Mouse (Mus musculus) liver, embryonic 13.5 days (tissue): ENCODE data around the gene Plekhh1. TPM values are rescaled to one million over a fixed set of nuclear protein-coding genes. Genes with fewer than 3 reads are reported as not detected.
A peak's percentile ranks its signal among the peaks of the same experiment; 100 is the strongest.
"Not testable (repeated sequence)": the region's sequence is repeated elsewhere in the genome, so short reads cannot be mapped to it uniquely, and the experiment has no call there.

ENCODE experiments used
- ATAC-seq: fragments of 200-750 bp; cut with Nextera tagmentation; 2 replicates; pipeline ENCODE4 v1.8.0; 2017; ENCODE audit warnings: low read depth, mild to moderate bottlenecking, moderate number of reproducible peaks, moderate library complexity
- DNase-seq: peaks from one replicate; pipeline ENCODE4 v3.0.0; 2022
- H3K27ac ChIP-seq: fragments of 300-500 bp; sonication (generic); 2 replicates; pipeline ENCODE4 v1.5.1; 2015; ENCODE audit warnings: moderate library complexity, mild to moderate bottlenecking, inconsistent platforms
- H3K27me3 ChIP-seq: fragments of 300-500 bp; sonication (generic); 2 replicates; pipeline ENCODE4 v1.6.1; 2015; ENCODE audit warnings: mild to moderate bottlenecking, inconsistent platforms
- H3K36me3 ChIP-seq: fragments of 300-500 bp; sonication (generic); 2 replicates; pipeline ENCODE4 v1.6.1; 2015; ENCODE audit warnings: mild to moderate bottlenecking, inconsistent platforms
- H3K4me1 ChIP-seq: fragments of 300-500 bp; sonication (generic); replicated peaks from 2 replicates; pipeline ENCODE4 v1.6.1; 2015; ENCODE audit warnings: inconsistent platforms
- H3K4me2 ChIP-seq: fragments of 300-500 bp; sonication (generic); 2 replicates; pipeline ENCODE4 v1.6.1; 2015; ENCODE audit warnings: inconsistent platforms, mild to moderate bottlenecking, moderate library complexity
- H3K4me3 ChIP-seq: fragments of 300-500 bp; sonication (generic); replicated peaks from 2 replicates; pipeline ENCODE4 v1.5.1; 2015; ENCODE audit warnings: mild to moderate bottlenecking, inconsistent platforms
- H3K9ac ChIP-seq: fragments of 300-500 bp; sonication (generic); 2 replicates; pipeline ENCODE4 v1.6.1; 2015; ENCODE audit warnings: mild to moderate bottlenecking, inconsistent platforms
- H3K9me3 ChIP-seq: fragments of 300-500 bp; sonication (generic); replicated peaks from 2 replicates; pipeline ENCODE4 v1.6.1; 2016; ENCODE audit warnings: inconsistent platforms
- WGBS: fragments of 180-500 bp; shearing (Covaris S2); methylation state at CpG from one replicate; pipeline ENCODE4 v1.1.7; 2015; ENCODE audit not compliant: insufficient replicate concordance; 5-methylcytosine and 5-hydroxymethylcytosine counted together
- polyA plus RNA-seq: library from polyadenylated mRNA; unstranded; fragments of >200 nt; fragmentation: Nextera tagmentation; extraction: Ambion mirVana; gene quantifications from 2 replicates; pipeline ENCODE4 v1.2.1, GENCODE M21; 2015

Gene Plekhh1
- polyA plus RNA-seq, 1 experiment from 2014 or later: 0.13 TPM

- Histone ChIP-seq H3K4me1 (peaks cover 38% of the 10 kb centered on the region), H3K36me3 (no peaks in the 10 kb centered on the region), H3K27ac (no peak overlapping the region), H3K4me2 (no peak overlapping the region), H3K27me3 (peaks cover 47% of the 10 kb centered on the region), H3K4me3 (no peak overlapping the region), H3K9me3 (no peaks in the 10 kb centered on the region), H3K9ac (no peak overlapping the region)
- no peak for ATAC-seq
- WGBS: 51% methylated on average over 3 of the region's 3 CpGs
- no peak for DNase-seq
Measured at GRCm38 (mm10) chr12:79002978-79003377, 26.0 kb upstream of the Plekhh1 start.

- H3K4me2 ChIP-seq: no peak overlapping the region
- H3K27me3 ChIP-seq: peaks cover 53% of the 10 kb centered on the region
- H3K36me3 ChIP-seq: no peaks in the 10 kb centered on the region
- H3K4me1 ChIP-seq: peaks cover 32% of the 10 kb centered on the region
- no peak for ATAC-seq
- no peak overlapping the region for H3K4me3 ChIP-seq
- no peaks in the 10 kb centered on the region for H3K9me3 ChIP-seq
- H3K9ac ChIP-seq: no peak overlapping the region
- no peak for DNase-seq
- no peak overlapping the region for H3K27ac ChIP-seq
- WGBS: 85% methylated on average over 5 of the region's 5 CpGs
Measured at GRCm38 (mm10) chr12:79005456-79005855, 23.5 kb upstream of the Plekhh1 start.

- 34% methylated on average over 9 of the region's 9 CpGs for WGBS
Measured at GRCm38 (mm10) chr12:79006076-79006475, 22.9 kb upstream of the Plekhh1 start.

GRCm38 (mm10) chr12:79006478-79007125 is 22.4 kb upstream of the Plekhh1 start:
- no peak overlapping the region for H3K27ac ChIP-seq

More at GRCm38 (mm10) chr12:79006076-79006475, 22.9 kb upstream of the Plekhh1 start:
- Histone ChIP-seq H3K27me3 (peaks cover 53% of the 10 kb centered on the region), H3K27ac (no peak overlapping the region), H3K4me2 (peak overlapping the region; percentile 90), H3K4me1 (peaks cover 27% of the 10 kb centered on the region), H3K9me3 (no peaks in the 10 kb centered on the region), H3K4me3 (peak overlapping the region; percentile 80), H3K9ac (peak overlapping the region; percentile 70; the same call in 1 of the 2 replicates), H3K36me3 (no peaks in the 10 kb centered on the region)
- DNase-seq (no peak), ATAC-seq (no peak)

GRCm38 (mm10) chr12:79007126-79007753 is 21.7 kb upstream of the Plekhh1 start, which contains the start of gene Tmem229b:
Tmem229b (minus strand) TSS chr12:79007627.
- no peak within 1 kb of the TSS for H3K27ac ChIP-seq
- ATAC-seq: peak; percentile 52
- peak; percentile 17 for DNase-seq

More at GRCm38 (mm10) chr12:79006478-79007125, 22.4 kb upstream of the Plekhh1 start:
- Histone ChIP-seq H3K9me3 (no peaks in the 10 kb centered on the region), H3K4me1 (peaks cover 25% of the 10 kb centered on the region), H3K36me3 (no peaks in the 10 kb centered on the region), H3K27me3 (peaks cover 53% of the 10 kb centered on the region), H3K9ac (peak overlapping the region; percentile 70), H3K4me2 (peak overlapping the region; percentile 90), H3K4me3 (peak overlapping the region; percentile 80)
- WGBS: under 1% methylated on average over 50 of the region's 53 CpGs
- peak; percentile 21 for DNase-seq
- ATAC-seq: peak; percentile 52; the same call in 1 of the 2 replicates

GRCm38 (mm10) chr12:79010569-79010968 is 18.4 kb upstream of the Plekhh1 start:
- ATAC-seq (no peak), DNase-seq (no peak)
- peaks cover 12% of the 10 kb centered on the region for H3K4me1 ChIP-seq
- H3K36me3 ChIP-seq: no peaks in the 10 kb centered on the region
- no peak overlapping the region for H3K9ac ChIP-seq
- H3K27ac ChIP-seq: no peak overlapping the region
- H3K27me3 ChIP-seq: peaks cover 29% of the 10 kb centered on the region
- 59% methylated on average over 3 of the region's 3 CpGs for WGBS
- no peaks in the 10 kb centered on the region for H3K9me3 ChIP-seq
- H3K4me3 ChIP-seq: no peak overlapping the region
- no peak overlapping the region for H3K4me2 ChIP-seq

More at GRCm38 (mm10) chr12:79007126-79007753, 21.7 kb upstream of the Plekhh1 start, which contains the start of gene Tmem229b:
- H3K9ac ChIP-seq: peak within 1 kb of the TSS; percentile 70
- H3K4me1 ChIP-seq: peaks cover 23% of the 10 kb centered on the region
- peak within 1 kb of the TSS; percentile 90 for H3K4me2 ChIP-seq
- H3K36me3 ChIP-seq: no peaks in the 10 kb centered on the region
- H3K4me3 ChIP-seq: peak within 1 kb of the TSS; percentile 80
- WGBS: 3% methylated on average over 39 of the region's 49 CpGs
- no peaks in the 10 kb centered on the region for H3K9me3 ChIP-seq
- peaks cover 53% of the 10 kb centered on the region for H3K27me3 ChIP-seq

GRCm38 (mm10) chr12:79016109-79016508 is 12.9 kb upstream of the Plekhh1 start:
- DNase-seq: no peak
- H3K27me3 ChIP-seq: no peaks in the 10 kb centered on the region
- no peaks in the 10 kb centered on the region for H3K36me3 ChIP-seq
- H3K4me3 ChIP-seq: no peak overlapping the region
- H3K9ac ChIP-seq: no peak overlapping the region
- H3K4me2 ChIP-seq: no peak overlapping the region
- 0 out of 2 replicates have a peak, but pooled peaks cover 4% of the 10 kb centered on the region for H3K4me1 ChIP-seq
- no peak for ATAC-seq
- WGBS: 66% methylated on average over 5 of the region's 5 CpGs
- H3K27ac ChIP-seq: no peak overlapping the region
- no peaks in the 10 kb centered on the region for H3K9me3 ChIP-seq

- Histone ChIP-seq H3K9ac (no peak overlapping the region), H3K27me3 (no peaks in the 10 kb centered on the region), H3K4me2 (no peak overlapping the region), H3K9me3 (no peaks in the 10 kb centered on the region), H3K4me1 (0 out of 2 replicates have a peak, but pooled peaks cover 4% of the 10 kb centered on the region), H3K36me3 (no peaks in the 10 kb centered on the region), H3K27ac (no peak overlapping the region), H3K4me3 (no peak overlapping the region)
- WGBS: 13% methylated on average over 4 of the region's 4 CpGs
- DNase-seq (no peak), ATAC-seq (peak; percentile 31; the same call in 1 of the 2 replicates)
Measured at GRCm38 (mm10) chr12:79017994-79018399, 11.0 kb upstream of the Plekhh1 start.

GRCm38 (mm10) chr12:79021902-79022301 is 7.1 kb upstream of the Plekhh1 start:
- no peak for ATAC-seq
- Histone ChIP-seq H3K27ac (no peak overlapping the region), H3K4me3 (no peak overlapping the region), H3K9me3 (no peaks in the 10 kb centered on the region), H3K4me2 (no peak overlapping the region), H3K4me1 (0 out of 2 replicates have a peak, but pooled peaks cover 4% of the 10 kb centered on the region), H3K27me3 (peaks cover 7% of the 10 kb centered on the region; the same call in 1 of the 2 replicates), H3K36me3 (no peaks in the 10 kb centered on the region), H3K9ac (no peak overlapping the region)
- WGBS: 68% methylated on average over 1 of the region's 1 CpGs
- no peak for DNase-seq

- Histone ChIP-seq H3K4me3 (no peak overlapping the region), H3K36me3 (no peaks in the 10 kb centered on the region), H3K9ac (no peak overlapping the region), H3K4me2 (no peak overlapping the region), H3K27me3 (peaks cover 14% of the 10 kb centered on the region), H3K27ac (no peak overlapping the region), H3K4me1 (0 out of 2 replicates have a peak, but pooled peaks cover 2% of the 10 kb centered on the region), H3K9me3 (no peaks in the 10 kb centered on the region)
- WGBS: 9% methylated on average over 3 of the region's 3 CpGs
- ATAC-seq (no peak), DNase-seq (no peak)
Measured at GRCm38 (mm10) chr12:79022882-79023281, 6.1 kb upstream of the Plekhh1 start.

GRCm38 (mm10) chr12:79027526-79027925 is 1.4 kb upstream of the Plekhh1 start:
- ATAC-seq, H3K9ac ChIP-seq, H3K27ac ChIP-seq, H3K4me3 ChIP-seq, H3K36me3 ChIP-seq, DNase-seq, H3K9me3 ChIP-seq, H3K4me1 ChIP-seq, H3K4me2 ChIP-seq: not testable (repeated sequence)
- H3K27me3 ChIP-seq: peaks cover 51% of the 10 kb centered on the region
- WGBS: 80% methylated on average over 8 of the region's 8 CpGs
